ENCODE assay signal across 10 mouse cellular contexts in the genomic region with DNA sequence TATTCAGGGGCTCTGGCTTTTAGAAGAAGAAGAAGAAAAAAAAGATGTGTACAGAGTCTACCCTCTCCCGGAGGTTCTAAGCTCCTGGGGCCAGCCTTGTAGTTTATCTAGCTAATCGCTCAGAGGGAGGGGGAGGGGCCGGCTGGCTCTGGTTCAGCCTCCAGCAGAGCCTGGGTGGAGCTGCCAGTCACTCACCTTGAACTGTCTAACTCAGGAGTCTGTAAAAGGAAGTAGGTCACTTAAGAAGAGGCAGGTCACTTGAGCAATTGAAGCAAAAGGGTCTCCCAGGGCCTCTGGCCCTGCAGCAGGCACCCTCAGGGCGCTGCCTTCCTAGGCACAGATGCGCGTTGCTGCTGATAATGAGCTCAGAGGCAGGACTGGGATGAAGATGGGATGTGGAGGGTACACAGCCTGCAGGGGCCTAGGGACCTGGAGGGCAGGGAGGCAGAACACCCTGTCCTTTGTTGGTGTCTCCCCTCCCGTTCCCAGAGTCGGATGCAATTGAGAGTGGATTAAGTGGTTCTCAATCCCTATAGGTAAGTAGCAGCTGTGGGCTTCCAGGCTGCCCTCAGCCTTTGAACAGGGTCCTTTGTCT. TPM values are rescaled to one million over a fixed set of nuclear protein-coding genes. Genes with fewer than 3 reads are reported as not detected.
DNase-seq lines count a peak whose midpoint lies in the region; ATAC-seq lines count a peak whose summit lies in the region.
"Had no signal": no experiment of that assay in that cellular context is flagged by ENCODE, and none has a peak within 500 bp of the region (broad histone marks: within the 10 kb centered on the region; RNA-seq: fewer than 3 reads in every experiment).

No protein-coding gene starts in this region.

- peaks cover 10% of the 10 kb centered on the region for H3K27me3 ChIP-seq in hindbrain, embryonic 10.5 days (ENCODE audit: insufficient read depth, poor library complexity, severe bottlenecking)
- H3K27me3 ChIP-seq in hindbrain, embryonic 16.5 days (replicated peaks; ENCODE audit: control insufficient read depth, insufficient read depth, low read length): no peaks in the 10 kb centered on the region
- peaks cover 9% of the 10 kb centered on the region; the same call in 1 of the 2 replicates for H3K27me3 ChIP-seq in limb, embryonic 10.5 days (ENCODE audit: low read depth, poor library complexity, severe bottlenecking)
- H3K27me3 ChIP-seq: limb, embryonic 13.5 days had no signal

- H3K9ac ChIP-seq in hindbrain, embryonic 16.5 days (ENCODE audit: low read depth, low read length): no peak overlapping the region
- H3K9ac ChIP-seq: limb, embryonic 13.5 days had no signal

- DNase-seq in hindbrain, embryonic 10.5 days (ENCODE audit: low spot score): peak; percentile 29
- DNase-seq in c-Kit-positive CD71-positive TER-119-positive erythroid progenitor cells, embryonic 14.5 days (ENCODE audit: low spot score): peak; percentile 34
- no peak for DNase-seq in limb, embryonic 10.5 days (ENCODE audit: low spot score)
- peak; percentile 59 for DNase-seq in retina, embryonic 14.5 days (ENCODE audit: low spot score)
- DNase-seq in left cerebral cortex, postnatal 25 days (ENCODE audit: low spot score in 2 of 2): no peak

- intact Hi-C loops in left cerebral cortex, postnatal 25 days (cut with DNase I): no loop called here

- H3K36me3 ChIP-seq in hindbrain, embryonic 10.5 days: peaks cover 20% of the 10 kb centered on the region
- no peaks in the 10 kb centered on the region for H3K36me3 ChIP-seq in hindbrain, embryonic 16.5 days (ENCODE audit: control insufficient read depth, insufficient read depth, low read length)
- H3K36me3 ChIP-seq in limb, embryonic 10.5 days: peaks cover 24% of the 10 kb centered on the region

- no peak overlapping the region for H3K4me3 ChIP-seq in hindbrain, embryonic 10.5 days
- no peak overlapping the region for H3K4me3 ChIP-seq in hindbrain, embryonic 16.5 days (ENCODE audit: low read length)
- H3K4me3 ChIP-seq in limb, embryonic 10.5 days: no peak overlapping the region
- H3K4me3 ChIP-seq: erythroblast, embryonic 14.5 days; limb, embryonic 13.5 days had no signal

- 25% methylated on average over 8 of the region's 8 CpGs for WGBS in hindbrain, embryonic 10.5 days
- WGBS in hindbrain, embryonic 16.5 days: 9% methylated on average over 8 of the region's 8 CpGs
- 25% methylated on average over 8 of the region's 8 CpGs for WGBS in limb, embryonic 10.5 days

- peak overlapping the region; percentile 64 for H3K27ac ChIP-seq in hindbrain, embryonic 10.5 days
- no peak overlapping the region for H3K27ac ChIP-seq in hindbrain, embryonic 16.5 days (ENCODE audit: low read depth, low read length)
- peak overlapping the region; percentile 20; the same call in 1 of the 2 replicates for H3K27ac ChIP-seq in limb, embryonic 10.5 days
- H3K27ac ChIP-seq: limb, embryonic 13.5 days had no signal

- peaks cover 59% of the 10 kb centered on the region for H3K4me1 ChIP-seq in hindbrain, embryonic 10.5 days (replicated peaks)
- peaks cover 24% of the 10 kb centered on the region for H3K4me1 ChIP-seq in hindbrain, embryonic 16.5 days (ENCODE audit: control insufficient read depth, insufficient read depth, low read depth, low read length)
- peaks cover 32% of the 10 kb centered on the region for H3K4me1 ChIP-seq in limb, embryonic 10.5 days

- H3K4me2 ChIP-seq in hindbrain, embryonic 16.5 days (ENCODE audit: low read length): no peak overlapping the region
- H3K4me2 ChIP-seq: limb, embryonic 13.5 days had no signal

- no peaks in the 10 kb centered on the region for H3K9me3 ChIP-seq in hindbrain, embryonic 10.5 days
- no peaks in the 10 kb centered on the region for H3K9me3 ChIP-seq in hindbrain, embryonic 16.5 days (ENCODE audit: control insufficient read depth, low read length)
- H3K9me3 ChIP-seq in limb, embryonic 10.5 days (replicated peaks): no peaks in the 10 kb centered on the region
- H3K9me3 ChIP-seq: limb, embryonic 13.5 days had no signal

- no peak for ATAC-seq in hindbrain, embryonic 16.5 days
- ATAC-seq in megakaryocyte, adult 5-6 weeks (ENCODE audit: poor library complexity, severe bottlenecking): no peak
- ATAC-seq in frontal cortex, adult (ENCODE audit: low TSS enrichment): no peak

RNA-seq across cellular contexts. Expression of a gene that starts 18.7 kb away (rescaled TPM):
- polyA plus RNA-seq in hindbrain, embryonic 10.5 days (2016; fragmentation: Nextera tagmentation; extraction: Ambion mirVana): 36.0 and 57.4 TPM in 2 replicates
- 60.4 and 66.6 TPM in 2 replicates for polyA plus RNA-seq in hindbrain, embryonic 16.5 days (2015; fragmentation: Nextera tagmentation; extraction: Ambion mirVana)
- polyA plus RNA-seq in limb, embryonic 10.5 days (2016; fragmentation: Nextera tagmentation; extraction: Ambion mirVana): 34.8 and 41.2 TPM in 2 replicates
- 1,000 to 10,000 TPM; 1,368 to 1,474 TPM for total RNA-seq in left cerebral cortex, postnatal 25 days (2021)
- total RNA-seq in megakaryocyte, adult 5-6 weeks (2015): 0.64 and 0.74 TPM in 2 replicates
- total RNA-seq in megakaryocyte, adult 5-6 weeks (2017): 1.2 and 1.8 TPM in 2 replicates

RNA-seq across cellular contexts. Expression of a gene that starts 49.5 kb away (rescaled TPM):
- 62.7 and 68.2 TPM in 2 replicates for polyA plus RNA-seq in hindbrain, embryonic 10.5 days (2016; fragmentation: Nextera tagmentation; extraction: Ambion mirVana)
- 98.6 and 106 TPM in 2 replicates for polyA plus RNA-seq in hindbrain, embryonic 16.5 days (2015; fragmentation: Nextera tagmentation; extraction: Ambion mirVana)
- polyA plus RNA-seq in limb, embryonic 10.5 days (2016; fragmentation: Nextera tagmentation; extraction: Ambion mirVana): 67.1 and 78.4 TPM in 2 replicates
- 10 to 100 TPM; 40.3 to 41.9 TPM for total RNA-seq in left cerebral cortex, postnatal 25 days (2021)
- 6.2 and 8.4 TPM in 2 replicates for total RNA-seq in megakaryocyte, adult 5-6 weeks (2015)
- 9.7 and 10.8 TPM in 2 replicates for total RNA-seq in megakaryocyte, adult 5-6 weeks (2017)

Comparison
In these comparisons a context has a peak if more than half of its experiments do, and no peak if none do; other contexts are left out.
1. DNase-seq: peak in hindbrain, embryonic 10.5 days (single experiment), c-Kit-positive CD71-positive TER-119-positive erythroid progenitor cells, embryonic 14.5 days (single experiment) and retina, embryonic 14.5 days (single experiment); none in limb, embryonic 10.5 days (single experiment) and left cerebral cortex, postnatal 25 days (0 of 2).